Mouse (Mus musculus) cerebellum, adult 9-11 months (tissue): ENCODE measurements at regions not wholly inside any gene's neighbourhood (a gene's known extent, or its start where the extent isn't known, plus 50 kb on each side); places are given as distances from the start of the nearest gene placed in this dataset.

ENCODE experiments used
- DNase-seq: peaks from one replicate; pipeline ENCODE4 v3.0.0; 2022

- no peak for DNase-seq
These were observed 53.0 kb downstream of the Gm12689 start for GRCm38 (mm10) chr4:99348674-99349073.

GRCm38 (mm10) chr4:99353122-99353774 is 57.5 kb downstream of the Gm12689 start:
- no peak for DNase-seq

- no peak for DNase-seq
These were observed 58.5 kb downstream of the Gm12689 start for GRCm38 (mm10) chr4:99354241-99354640.

DNA sequence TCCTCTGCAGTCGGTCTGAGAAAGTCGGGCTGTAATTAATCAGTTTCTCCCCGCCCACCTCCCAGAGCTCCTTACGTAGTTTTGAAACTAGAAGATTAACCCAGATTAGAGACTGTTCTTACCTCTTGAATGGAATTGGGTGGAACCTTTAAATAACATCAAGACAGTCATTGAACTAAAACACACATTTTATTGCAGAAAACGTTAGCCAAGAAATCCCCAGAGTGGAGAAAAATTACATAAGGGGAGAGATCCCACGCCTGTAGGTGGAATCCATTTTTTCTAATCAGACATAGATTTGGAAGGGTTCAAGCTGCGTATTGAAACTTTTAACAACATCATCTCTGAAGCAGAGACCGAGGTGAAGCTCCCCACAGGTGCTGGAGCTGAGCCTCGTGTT is 59.1 kb downstream of the Gm12689 start:
- no peak for DNase-seq

DNA sequence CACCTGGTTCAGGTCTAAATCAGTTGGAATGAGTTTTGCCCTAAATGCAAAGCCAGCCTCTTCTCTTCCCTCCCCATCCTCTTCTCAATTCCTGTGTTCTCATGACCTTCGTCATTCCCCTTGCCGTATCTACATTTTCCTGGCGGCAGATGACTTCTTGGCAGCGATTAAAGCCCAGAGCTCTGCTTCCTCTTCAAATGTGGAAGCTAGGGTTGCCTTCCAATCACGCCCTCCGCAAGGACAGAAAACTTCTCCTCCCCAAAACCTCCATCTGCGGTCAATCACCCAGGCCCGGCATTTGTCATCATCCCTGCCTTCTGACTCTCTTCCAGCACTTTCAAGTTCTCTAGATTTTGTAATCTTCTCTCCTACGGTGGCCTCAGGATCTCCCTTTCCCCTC is 72.3 kb downstream of the Gm12689 start:
- no peak for DNase-seq

- DNase-seq, result no peak
These were observed 75.5 kb downstream of the Gm12689 start for GRCm38 (mm10) chr4:99371162-99371561.

GRCm38 (mm10) chr4:99376171-99376570 is 80.5 kb downstream of the Gm12689 start:
- DNase-seq, result no peak

GRCm38 (mm10) chr4:99376911-99377310 is 81.2 kb downstream of the Gm12689 start:
- no peak for DNase-seq

- DNase-seq, result no peak
These were observed 84.3 kb downstream of the Gm12689 start for GRCm38 (mm10) chr4:99379983-99380382.

DNA sequence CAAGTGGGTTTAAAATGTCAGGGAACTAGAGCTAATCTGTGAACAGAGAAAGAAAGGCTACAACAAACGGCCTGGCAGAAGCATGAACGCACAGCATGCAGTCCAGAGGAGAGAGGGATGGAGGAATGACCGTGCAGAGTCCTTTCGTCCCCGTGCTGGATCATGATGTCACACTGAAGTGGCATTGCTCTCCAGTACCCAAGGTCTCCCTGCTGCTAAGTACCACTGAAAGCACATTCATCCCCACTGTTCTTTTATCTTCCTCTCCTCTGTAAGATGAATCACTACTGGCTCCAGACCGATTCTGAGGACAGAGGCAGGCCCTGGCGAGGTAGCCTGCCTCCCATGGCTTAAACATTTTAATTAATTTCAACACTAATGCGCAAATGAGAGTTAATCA is 89.7 kb downstream of the Gm12689 start:
- DNase-seq, result no peak

- no peak for DNase-seq
These were observed 93.7 kb downstream of the Gm12689 start for GRCm38 (mm10) chr4:99389428-99389827.

DNA sequence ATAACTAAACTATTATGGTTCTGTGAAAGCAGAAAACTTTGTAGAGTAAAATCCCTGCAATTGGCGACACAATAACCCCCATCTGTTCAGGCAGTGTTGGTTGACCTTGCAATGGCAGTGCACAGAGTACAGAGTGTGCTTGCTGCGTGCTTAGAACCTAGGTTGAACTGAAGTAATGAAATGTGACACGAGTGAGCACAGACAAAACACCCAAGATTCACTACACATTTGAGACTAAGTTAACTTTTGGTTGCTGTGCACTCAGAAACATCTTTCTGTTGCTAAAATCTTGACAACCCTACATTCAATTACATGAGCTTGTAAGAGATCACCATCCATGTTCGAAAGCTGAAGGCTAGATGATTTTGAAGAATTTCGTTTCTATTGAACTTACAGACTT is 97.3 kb downstream of the Gm12689 start:
- no peak for DNase-seq

GRCm38 (mm10) chr4:99394244-99394643 is 98.5 kb downstream of the Gm12689 start:
- DNase-seq, result no peak

DNA sequence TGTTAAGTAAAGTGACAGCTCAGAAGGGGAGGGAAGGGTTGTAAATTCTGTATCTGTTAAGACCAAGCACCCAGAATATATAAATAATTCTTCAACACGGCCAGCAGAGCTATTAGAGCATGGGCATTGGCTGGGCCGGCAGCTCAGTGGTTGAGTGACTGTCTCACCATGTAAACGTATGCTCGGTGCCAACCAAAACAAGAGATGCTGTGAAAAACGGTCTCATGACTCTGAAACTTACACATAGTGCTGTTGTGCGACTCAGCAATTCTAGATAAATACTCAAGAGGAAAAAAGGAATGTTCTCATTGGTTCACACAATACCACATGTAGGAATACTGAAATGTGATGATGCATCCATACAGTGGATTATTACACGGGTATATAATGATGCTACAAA is 111.8 kb downstream of the Gm12689 start:
- no peak for DNase-seq

- DNase-seq, result no peak
These were observed 127.7 kb downstream of the Gm12689 start for GRCm38 (mm10) chr4:99423449-99423848.

DNA sequence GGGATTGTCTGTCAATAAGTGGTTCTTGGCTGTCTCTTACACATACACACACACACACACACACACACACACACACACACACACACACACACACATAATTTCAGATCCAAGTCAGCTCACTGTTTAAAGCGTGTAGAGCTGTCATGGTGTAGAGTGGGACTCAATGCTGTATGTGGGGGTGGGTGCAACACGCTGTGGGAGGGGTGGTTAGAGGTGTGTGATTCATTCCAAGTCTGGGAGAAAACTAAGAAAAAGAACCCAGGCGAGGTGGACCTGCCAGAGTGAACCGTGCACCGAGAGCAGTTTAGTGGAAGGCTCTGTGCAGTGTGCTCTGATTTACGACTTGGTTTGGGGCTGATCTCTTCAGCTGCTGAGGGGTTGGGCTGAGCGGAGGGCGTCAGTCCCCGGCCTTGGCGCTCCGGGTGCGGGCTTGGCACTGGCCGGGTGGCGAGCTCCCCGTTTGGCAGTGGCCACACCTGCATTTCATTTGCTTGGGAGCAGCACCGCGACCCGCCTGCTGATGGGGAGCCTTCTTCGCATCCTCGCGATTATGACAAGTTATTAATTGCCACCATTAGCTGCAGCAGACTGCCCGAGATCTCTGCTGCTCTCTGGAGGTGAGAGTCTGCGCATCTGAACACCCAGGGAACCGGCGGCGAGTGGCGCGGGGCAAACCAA is 149.5 kb downstream of the Gm12689 start:
- no peak for DNase-seq

- DNase-seq, result no peak
These were observed 150.0 kb downstream of the Gm12689 start for GRCm38 (mm10) chr4:99445755-99446128.

GRCm38 (mm10) chr4:99458984-99459383 is 163.3 kb downstream of the Gm12689 start:
- DNase-seq, result no peak

- peak; percentile 32 for DNase-seq
These were observed 163.7 kb downstream of the Gm12689 start for GRCm38 (mm10) chr4:99459436-99459835.

GRCm38 (mm10) chr4:99465493-99465892 is 169.8 kb downstream of the Gm12689 start:
- no peak for DNase-seq

GRCm38 (mm10) chr4:99475701-99476218 is 180.1 kb downstream of the Gm12689 start:
- DNase-seq, result no peak

- no peak for DNase-seq
These were observed 171.8 kb upstream of the Foxd3 start for GRCm38 (mm10) chr4:99484271-99484670.

DNA sequence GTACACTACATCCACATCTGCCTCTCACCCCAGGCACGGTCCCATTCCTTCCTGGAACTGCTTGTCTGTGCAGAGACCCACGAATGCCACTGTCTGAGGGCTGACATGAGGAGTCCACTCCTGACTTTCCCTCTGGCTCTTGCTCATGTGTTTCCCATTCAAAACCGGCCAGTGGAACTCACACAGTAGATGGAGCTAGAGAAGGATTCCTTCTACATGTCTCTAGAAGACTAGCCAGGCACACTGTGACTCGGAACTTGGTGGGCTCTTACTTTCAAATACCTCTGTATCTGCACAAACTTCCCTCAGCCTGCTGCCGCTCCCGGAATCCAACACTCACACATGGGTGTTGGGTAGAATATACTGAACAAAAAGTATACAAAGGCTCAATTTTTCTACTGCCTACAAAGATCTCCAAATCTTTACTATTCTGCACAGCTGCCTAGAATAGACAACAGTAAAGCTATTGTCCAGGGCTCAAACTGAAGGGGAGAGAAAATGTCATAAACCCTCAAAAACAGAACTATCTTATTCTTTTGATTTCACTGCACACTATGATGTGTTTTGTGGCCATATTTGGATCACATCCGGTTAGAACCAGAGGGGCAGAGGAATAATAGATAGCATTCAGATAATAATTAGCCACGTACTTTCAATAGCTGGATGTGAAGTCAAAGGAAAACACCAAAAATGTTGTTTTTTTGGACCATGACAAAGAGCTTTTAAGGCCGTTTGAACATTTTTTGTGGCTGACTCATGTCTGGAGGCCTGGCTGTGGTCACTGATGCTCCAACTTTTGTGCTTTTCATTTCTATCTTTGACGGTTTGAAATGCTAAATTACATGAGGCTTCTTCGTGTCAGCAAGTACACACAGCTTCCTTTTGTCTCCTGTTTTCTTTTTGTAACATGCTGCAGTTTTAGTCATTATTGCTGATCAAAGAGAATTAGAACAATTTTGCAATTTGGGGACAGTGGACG is 164.3 kb upstream of the Foxd3 start:
- no peak for DNase-seq
